Mouse (Mus musculus) cerebellum, adult 8-10 months (tissue): ENCODE results near the gene Kif12.
A peak's percentile ranks its signal among the peaks of the same experiment; 100 is the strongest.

ENCODE experiments used
- DNase-seq: peaks from one replicate; pipeline ENCODE4 v3.0.0; 2022

The Kif12 gene

DNA sequence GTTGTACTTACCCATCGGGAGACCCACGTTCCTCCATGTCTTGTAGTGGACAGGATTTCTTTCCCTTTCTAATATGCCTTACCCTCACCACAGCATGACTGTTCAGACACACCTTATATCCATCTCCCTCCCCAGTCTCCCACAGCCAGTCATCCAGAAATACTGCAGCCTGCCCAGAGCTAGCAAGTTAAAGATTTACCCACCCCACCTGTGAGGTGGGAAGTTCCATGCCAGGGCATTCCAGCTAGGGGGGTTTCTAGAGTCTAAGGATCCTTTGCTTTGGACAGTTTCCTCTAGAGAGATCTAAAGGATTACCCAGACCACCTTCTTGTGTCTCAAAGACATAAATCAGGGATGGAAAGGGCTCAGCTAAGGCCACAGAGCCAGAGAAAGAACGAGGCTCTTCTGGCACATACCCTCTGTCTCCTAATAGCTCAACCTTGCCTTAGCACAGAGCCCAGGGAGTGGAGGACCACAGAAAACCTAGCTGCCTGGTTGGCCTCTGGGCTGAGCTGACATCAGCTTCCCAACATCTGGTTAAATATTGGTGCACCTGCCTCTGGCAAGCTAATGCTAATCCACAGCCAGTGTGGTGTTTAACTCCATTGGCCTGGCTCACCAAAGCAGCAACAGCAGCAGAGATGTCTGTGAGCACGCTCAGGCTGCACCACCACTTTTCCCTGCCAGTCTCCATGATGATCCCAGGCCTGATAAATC, at the start of gene Kif12:
TSS of gene Kif12 (minus strand) at position 163 of the 717 bp plus-strand sequence.
- DNase-seq: no peak

DNA sequence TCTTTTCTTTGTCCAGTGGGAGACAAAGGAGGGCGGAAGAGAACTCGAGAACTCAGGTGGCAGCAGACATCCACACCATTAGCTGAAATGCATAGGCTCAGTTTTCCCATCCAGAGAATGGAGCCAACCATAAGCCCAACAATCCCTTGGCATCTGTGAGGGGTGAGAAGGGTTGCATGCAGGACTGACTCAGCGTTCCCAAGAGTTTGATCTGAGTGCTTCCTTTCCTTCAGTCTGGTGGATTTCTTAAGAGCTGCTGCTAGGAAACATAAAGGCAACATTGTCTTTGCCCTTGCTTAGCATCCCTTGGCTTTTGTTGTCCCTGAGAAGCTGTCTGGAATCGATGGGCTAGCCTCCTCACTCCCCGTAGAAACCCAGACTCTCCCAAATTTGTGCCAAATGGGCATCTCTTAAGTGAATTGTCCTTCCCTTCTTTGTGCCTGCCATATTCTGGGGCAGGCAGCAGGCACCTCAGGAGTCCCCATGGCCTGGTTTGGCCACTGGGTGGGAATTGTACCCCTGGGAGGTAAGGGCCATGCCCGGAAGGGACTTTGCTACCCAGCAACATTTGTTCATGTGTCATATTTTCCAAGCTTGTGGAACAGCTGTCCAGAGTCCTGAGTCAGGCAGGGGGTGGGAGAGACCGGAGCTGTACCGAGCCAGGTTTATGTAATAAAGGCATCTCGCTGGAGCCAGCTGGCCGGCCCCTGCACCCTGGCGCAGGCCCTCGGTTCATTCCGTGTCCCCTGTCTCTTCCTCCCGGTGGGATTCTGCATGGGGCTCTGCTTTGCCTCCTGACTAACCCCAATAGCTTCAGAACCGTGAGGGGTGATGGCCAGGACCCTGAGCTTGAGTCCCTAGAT, 49.4 kb upstream of the Kif12 start:
- no peak for DNase-seq

DNA sequence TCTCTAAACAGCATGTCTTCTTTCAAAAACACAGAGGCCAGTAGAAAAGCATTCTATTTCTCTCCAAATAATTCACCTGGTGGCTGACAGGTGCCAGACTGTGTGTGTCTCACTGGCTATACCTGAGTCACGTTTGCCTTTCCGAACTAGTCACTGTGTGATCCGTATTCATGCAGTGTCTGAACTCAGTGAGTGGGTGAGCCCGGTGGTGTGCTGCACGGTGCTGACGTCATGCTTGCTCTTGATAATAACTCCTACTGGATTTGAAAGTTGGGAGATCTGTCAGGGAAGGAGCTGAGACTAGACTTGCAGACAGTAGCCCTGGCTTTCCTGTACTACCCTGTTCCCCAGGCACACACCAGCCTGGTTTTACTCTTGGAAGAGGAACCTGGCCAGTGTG, 47.7 kb upstream of the Kif12 start:
- DNase-seq: no peak

DNA sequence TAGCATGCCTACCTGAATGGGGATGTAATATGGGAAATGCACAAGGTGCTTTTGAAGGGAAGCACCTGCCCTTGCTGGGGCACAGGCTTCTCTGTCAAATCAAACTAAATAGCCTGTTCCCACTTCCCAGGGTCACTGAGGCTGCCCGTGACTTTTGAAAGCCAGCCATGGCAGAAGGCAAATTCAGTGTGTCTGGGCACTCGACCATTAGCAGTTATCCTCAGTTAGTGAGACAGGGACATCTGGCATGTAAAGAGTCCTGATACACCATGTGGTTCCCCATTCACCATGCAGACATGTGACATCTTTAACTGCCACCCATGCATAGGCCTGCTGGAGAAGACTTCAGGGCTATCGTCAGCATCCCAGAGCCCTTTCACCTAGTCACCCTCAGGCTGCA, 47.1 kb upstream of the Kif12 start:
- no peak for DNase-seq

DNA sequence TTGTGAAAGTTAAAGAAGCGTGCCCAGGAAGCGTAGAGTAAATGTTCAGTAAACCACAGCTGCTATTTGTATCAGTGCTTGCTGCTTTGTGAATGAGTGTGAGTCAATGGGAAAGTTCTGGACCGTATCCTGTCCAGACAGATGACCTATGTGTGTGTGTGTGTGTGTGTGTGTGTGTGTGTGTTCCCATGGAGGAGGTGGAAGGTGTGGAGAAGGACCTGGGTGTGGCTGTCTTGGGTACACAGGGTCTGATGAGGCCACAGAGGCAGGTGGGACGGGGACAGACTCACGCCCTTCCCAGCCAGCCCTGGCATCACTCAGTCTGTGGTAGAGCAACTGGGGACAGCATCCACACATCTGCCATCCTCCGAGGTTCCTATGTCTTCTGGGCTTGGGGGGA, 45.6 kb upstream of the Kif12 start:
- DNase-seq: no peak

DNA sequence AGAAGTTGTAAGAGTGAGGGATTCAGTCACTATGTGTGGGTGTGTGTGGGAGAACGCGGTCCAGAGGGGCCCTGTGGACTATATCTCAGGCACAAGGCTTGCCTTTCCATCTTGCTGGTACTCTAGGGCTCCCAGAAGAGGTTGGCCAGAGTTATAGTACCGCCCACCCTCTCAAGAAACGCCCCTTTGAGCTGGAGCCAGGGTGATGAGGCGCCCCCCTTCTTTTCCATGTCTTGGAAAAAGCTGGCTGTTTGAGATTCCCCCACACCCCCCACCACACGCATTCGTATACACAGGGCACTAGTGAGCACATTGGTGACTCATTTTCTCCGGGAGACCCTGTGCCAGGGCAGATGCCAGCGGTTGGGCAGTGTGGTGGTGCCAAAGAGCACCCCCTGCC, 44.6 kb upstream of the Kif12 start:
- DNase-seq: no peak

DNA sequence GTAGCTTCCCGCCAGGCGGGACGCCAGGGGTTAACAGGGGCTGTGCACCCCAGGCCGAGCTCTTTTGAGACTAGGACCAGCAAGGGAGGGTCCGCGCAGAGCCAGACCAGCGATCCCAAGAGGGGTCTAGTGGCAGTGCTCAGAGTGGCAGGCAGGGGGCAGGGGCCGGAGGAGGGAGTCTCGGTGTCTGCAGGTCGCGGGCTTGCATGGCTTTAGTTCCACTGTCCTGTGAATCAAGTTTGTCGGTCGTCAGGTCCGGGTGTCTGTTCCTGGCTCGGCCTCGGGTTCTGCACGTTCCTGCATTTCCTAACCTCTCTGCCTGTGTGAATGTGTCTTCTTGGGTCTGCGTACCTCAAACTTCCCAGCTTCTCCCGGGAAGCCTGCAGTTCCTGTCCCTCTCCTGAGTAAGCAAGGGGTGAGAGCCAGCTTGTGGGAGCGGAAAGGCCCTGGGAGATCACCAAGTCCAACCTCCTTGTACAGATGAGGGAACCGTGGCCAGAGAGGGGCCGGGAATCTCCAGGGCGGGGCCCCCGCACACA, 44.1 kb upstream of the Kif12 start:
- no peak for DNase-seq

DNA sequence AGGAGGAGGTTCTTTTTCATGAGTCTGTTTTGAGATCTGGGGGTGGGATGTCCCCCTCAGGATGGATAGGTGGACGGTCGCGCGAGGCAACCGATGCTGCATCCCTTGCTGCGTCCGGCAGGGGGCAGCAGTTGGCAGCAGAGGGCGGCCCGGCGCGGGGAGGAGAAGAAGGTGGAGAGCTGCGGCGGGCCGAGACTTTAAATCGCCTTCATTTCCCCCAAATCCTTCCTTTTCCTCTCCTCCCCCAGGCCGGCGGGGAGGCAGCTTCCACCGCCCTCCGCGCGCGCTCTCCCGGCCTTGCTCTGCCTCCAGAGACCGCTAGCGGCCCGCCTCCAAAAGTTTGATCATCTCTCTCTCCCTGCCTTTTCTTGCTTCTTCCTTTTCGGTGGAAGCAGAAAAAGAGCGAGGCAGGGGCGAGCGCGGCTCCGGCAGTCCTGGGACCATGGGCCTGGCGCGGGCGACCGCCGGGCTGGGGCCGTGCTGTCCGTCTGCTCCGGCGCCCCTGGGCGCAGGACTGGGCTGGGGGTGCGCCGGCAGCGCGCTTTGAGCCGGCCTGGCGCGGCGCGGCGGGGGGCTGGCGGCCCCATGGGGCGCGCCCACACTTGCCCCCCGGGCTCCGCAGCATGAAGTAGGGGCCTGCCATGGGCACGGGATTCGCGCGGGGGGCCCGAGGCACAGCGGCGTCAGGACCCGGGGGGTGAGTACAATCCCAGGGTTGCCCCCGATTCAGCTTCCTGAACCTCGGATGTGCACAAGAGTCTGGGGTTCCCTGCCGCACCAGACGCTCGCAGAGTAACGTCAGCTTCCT, 43.5 kb upstream of the Kif12 start:
- peak; percentile 82 for DNase-seq

DNA sequence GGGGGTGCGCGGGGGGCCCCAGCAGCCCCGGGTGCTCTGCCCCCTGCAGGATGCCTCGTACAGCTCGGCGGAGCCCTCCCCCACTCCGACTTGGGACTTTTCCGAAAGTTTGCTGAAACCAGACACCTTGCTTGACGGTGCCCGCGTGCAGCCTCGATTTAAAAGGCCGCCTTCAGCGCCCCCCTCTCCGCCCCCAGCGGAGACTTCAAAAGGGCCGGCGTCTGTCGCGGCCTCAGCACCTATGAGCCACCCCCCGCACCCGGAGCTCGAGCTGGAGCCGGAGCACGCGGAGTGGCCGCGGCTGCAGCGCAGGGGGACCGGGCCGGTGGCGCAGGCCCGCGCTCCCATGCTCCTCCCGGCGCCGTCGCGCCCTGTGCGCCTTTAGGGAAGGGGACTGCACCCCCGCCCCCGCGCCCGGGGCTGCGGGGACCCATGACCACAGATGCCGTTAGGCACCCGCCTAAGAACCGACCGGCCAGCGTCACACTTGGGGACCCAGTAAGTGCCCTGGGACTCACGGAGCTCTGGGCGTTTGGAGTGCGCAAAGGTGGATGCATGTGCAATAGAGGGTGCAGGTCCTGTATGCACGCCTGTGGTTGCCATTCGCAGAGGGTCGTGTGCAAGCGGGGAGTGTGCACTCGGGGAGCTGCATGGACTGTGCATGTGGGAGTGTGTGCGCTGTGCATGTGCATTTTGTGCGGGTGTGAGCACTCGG, 42.1 kb upstream of the Kif12 start, which contains the start of gene Col27a1:
TSS of gene Col27a1 (plus strand) at position 98 of the 715 bp plus-strand sequence.
- DNase-seq: no peak

DNA sequence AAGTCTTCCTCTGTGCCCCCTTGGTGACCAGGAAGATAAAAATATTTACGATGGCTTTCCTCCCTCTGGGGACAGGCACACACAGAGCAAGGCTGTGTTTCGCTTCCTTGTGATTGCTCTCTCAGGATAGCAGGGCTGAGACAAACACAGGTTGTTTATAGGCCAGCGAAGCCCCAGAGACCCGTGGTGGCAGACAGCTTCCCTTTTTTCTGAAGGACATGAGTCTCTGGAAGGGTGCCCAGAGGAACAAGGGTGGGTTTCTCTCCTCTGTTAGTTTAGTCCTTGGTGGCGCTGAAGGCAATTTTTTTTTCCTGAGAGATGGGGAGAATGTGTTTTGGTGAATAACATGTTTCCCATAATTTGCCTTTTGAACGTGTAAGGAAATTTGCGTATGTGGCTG, 33.7 kb upstream of the Kif12 start:
- DNase-seq: no peak

DNA sequence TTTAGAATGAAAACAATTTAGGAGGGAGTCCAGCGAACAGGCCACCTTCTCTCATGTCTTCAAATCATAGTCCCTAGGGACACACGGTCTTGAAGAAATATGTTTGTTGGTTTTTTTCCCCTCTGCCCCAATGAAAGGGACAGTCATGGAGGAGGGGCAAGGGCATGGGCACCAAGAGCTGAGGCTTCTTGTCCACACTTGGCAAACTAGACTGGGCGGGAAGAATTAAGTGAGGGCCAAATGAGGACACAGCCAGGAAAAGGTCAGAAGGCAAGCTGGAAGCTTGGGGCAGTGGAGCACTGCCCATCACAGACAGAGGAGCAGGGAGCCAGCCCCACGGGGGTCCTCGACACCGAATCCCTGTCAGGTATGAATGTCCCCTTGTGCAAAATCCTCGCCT, 31.9 kb upstream of the Kif12 start:
- DNase-seq: no peak

DNA sequence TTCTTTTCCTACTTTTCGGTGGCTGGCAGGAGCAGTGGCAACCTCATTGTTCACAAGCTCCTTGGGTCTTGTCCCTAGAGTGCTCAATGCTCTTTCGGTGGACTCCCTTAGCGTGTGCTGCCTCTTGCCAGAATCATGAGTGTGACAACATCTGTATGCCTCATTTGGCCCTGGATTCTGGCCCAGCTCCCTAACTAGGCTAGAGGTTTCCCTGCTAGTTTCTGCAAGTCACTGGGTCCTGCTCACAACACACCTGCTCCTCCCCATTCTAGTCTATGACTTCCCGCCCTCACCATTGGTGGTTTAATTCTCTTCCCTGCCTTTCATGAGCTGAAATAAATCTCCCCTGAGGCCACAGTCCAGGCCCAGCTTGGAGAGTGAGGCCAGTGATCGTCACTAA, 27.4 kb upstream of the Kif12 start:
- DNase-seq: no peak

DNA sequence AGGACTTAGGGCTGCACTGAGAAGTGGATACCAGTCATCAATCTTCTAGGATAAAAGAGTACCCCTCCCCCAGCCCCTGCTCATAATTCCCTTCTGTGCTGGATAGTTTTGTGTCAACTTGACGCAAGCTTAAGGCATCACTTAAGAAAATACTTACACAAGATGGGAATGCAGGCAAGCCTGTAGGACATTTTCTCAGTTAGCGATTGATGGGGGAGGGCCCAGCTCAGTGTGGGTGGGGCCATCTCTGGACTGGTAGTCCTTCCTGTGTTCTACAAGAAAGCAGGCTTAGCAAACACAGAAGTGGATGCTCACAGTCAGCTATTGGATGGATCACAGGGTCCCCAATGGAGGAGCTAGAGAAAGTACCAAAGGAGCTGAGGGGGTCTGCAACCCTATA, 22.4 kb upstream of the Kif12 start:
- no peak for DNase-seq

DNA sequence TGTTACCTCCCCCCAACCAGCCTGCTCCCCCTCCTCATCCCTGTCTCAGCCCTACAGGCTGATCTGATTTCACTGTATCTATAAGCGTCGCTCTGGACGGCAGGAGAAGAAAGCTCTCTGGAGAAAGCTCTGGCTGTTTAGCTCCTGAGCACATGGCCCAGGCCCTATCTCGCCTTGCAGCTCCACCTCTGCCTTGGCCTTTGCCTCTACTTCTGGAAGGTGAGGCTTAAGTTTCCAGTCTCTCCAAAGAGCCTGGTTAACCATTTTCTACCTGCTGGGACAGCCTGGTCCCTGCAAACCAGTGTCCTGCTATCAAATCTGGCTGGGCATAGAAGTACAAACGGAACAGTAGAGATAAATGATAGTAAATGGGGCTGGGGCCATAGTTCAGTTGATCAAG, 19.7 kb upstream of the Kif12 start:
- DNase-seq: no peak

DNA sequence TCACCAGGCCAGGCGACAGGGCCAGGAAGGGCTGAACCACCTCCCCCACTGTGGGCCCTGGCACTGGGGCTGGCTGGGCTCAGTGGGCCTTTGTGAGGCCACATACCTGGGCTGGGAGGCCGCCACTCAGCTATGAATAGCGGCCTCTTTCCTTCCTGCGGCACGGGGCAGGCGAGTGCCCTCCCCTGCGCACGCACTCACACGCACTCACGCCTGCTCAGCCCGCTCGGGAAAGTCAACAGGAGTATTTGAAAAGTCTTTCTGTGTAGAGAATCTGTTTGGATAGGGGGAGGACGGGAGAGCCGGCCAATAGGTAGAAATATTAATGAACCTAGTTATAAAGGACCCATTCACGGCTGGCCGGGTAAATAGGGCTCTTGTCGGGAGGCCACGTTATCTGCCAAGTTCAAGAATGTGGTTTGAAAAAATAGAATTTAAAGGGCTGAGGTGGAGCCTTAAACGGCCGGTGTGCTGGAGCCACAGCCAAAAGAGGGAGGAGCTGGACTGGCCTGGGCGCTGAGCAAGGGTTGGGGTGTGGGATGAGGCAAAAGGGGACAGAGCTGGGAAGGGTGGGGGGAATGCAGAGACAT, 14.4 kb upstream of the Kif12 start:
- no peak for DNase-seq

DNA sequence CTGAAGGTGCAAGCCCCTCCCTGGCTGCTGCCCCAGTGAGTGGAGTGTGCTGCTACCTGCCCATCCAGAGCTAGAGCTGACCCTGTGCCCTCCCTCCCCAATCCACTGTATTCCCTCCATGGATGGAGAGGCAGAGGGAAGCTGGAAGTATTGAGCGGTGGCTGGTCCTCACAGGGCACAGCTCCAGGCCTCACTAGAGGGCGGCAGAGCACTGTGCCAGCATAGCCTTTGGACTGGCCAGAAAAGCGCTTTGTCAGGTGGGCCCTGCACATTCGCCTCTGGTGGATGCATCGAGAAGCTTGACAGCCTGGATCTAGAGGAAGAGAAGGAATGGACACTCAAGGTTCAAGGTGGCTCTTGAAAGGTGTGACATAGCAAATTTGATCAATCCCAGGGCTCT, 9.6 kb upstream of the Kif12 start:
- DNase-seq: peak; percentile 45

DNA sequence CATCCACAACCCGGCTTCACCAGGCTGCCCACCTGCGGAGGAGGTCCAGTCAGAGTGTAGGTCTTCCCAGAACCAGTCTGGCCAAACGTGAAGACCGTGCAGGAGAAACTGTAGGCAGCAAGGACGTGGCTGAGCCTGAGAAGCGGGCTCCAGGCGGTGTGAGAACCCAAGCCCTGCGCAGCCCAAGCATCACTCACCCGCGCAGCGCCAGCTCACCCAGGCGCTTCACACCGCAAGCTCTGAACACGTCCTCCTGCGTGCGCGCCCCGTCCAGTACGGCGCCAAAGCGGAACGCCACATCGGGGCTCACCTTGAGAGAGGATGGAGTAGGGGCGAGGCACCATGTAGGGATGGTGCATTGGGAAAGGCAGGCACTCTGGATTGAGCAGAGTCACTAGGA, 809 bp downstream of the Kif12 start:
- DNase-seq: no peak

DNA sequence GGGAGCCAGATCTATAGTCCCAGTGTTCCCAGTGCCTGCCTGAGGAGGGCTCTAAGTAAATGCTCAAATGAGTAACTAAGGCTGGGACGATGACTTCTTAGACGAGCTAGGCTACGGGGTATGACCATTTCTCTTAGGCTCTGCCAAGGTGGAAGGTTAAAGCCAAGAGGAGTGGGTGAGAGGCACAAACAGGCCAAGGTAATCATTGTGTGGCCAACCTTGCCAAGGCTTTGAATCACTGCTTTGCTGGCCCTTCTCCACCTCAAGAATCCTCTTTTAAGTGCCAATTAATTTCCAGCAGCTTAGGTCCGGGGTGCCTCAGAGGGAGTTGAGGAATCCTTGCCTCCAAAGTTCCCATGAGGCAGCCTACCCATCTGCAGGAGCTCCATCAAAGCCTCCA, 1.9 kb downstream of the Kif12 start:
- no peak for DNase-seq

DNA sequence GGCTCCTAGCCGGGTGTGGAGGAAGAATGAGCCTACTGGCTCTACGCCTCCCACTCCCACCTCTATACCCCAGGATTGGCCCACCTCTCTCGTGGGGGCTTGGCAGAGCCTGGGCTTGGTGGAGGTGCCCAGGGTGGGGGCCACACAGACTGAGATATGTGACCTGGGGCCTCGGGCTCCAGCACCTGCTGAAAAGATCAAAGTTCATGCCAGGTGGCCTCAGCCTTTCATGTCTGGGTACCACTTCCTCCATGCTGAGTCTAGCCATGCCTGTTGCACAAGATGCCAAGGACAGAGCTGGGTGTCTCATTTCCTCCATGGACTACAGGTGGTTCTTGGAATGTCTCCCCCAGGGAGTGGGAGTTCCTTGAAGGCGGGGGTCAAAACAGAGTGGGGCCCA, 5.6 kb downstream of the Kif12 start:
- DNase-seq: no peak

DNA sequence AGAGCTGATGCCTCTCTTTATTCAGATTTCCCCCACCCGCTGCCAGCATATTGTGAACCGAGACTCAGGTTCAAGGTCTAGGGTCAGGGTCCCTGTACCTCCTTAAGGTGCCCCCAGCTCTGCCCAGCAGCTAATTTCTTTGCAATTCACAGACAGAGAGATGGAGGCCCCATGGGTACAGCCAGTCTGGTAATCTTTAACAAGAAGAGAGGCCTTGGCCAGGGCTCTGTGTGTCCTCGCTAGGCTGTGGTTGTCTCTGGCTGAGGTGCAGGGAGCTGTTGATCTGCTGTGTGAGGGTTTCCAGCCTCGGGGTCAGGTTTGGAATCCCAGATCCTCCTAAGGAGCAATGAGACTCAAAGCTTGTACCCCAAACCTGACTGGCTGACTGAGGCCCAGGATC, 6.3 kb downstream of the Kif12 start:
- DNase-seq: no peak

DNA sequence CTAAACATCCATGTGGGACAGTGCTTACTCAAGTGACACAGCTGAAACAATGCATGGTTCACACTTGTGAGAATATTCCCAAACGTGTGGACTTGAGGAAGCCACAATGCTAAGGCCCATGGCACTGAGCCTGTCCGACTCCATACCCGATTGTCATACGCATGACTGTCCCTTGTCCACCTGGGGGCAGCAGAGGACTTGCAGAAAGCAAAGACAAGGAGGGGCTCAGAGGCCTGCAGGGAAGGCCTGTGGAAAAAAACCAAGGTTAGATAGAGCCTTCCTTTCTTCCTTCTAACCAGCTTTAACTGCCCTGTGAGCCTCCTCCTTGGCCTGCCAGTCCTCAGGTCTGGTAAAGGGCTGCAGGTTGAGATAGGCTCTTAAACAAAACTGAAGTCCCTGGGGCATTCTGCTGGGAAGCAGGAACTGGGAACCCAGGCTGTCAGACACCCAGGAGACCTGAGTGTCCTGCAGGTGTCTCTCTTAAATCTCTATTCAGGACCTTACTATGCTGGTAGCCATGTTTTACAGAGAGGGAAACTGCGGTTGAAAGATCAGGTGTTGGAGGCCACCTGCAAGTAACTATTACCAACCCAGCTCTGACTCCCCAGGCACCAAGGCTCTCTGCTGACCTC, 12.9 kb downstream of the Kif12 start:
- peak; percentile 62 for DNase-seq

DNA sequence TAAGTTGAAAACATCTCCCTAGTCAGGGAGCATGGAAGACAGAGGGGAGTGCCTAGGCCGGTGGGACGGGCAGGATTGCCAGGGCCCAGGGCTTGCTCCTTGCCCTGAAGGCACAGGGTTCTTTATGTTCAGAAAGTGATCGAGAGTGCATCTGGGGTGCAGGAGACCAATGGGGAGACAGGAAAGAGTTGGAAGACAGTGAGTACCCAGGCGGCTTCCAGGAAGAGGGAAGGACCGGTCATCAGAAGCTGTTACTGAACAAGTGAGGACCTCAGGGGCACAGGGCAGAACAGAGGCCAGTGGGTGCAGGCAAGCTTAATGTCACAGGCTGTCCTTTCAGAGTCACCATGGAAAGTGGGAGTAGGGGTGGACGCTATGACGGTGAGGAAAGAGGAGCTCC, 13.7 kb downstream of the Kif12 start:
- DNase-seq: no peak
